Mouse (Mus musculus) forebrain, embryonic 10.5 days (tissue): ENCODE measurements around the gene Thsd7b. TPM values are rescaled to one million over a fixed set of nuclear protein-coding genes. Genes with fewer than 3 reads are reported as not detected.
"Not testable (repeated sequence)": the region's sequence is repeated elsewhere in the genome, so short reads cannot be mapped to it uniquely, and the experiment has no call there.

Source experiments
- DNase-seq: peaks from one replicate; pipeline ENCODE4 v3.0.0-alpha.2; 2017; ENCODE audit warnings: low spot score; ENCODE audit errors: extremely low spot score
- H3K27ac ChIP-seq: fragments of 300-500 bp; sonication (generic); 2 replicates; pipeline ENCODE4 v1.5.1; 2016; ENCODE audit warnings: mild to moderate bottlenecking
- H3K27me3 ChIP-seq: fragments of 300-500 bp; sonication (generic); 2 replicates; pipeline ENCODE4 v1.6.1; 2016; ENCODE audit warnings: mild to moderate bottlenecking; ENCODE audit not compliant: poor library complexity, severe bottlenecking
- H3K36me3 ChIP-seq: fragments of 300-500 bp; sonication (generic); replicated peaks from 2 replicates; pipeline ENCODE4 v1.6.1; 2016; ENCODE audit warnings: mild to moderate bottlenecking, moderate library complexity
- H3K4me1 ChIP-seq: fragments of 300-500 bp; sonication (generic); 2 replicates; pipeline ENCODE4 v1.6.1; 2016
- H3K4me3 ChIP-seq: fragments of 300-500 bp; sonication (generic); 2 replicates; pipeline ENCODE4 v1.5.1; 2016; ENCODE audit warnings: mild to moderate bottlenecking, moderate library complexity
- H3K9me3 ChIP-seq: fragments of 300-500 bp; sonication (generic); 2 replicates; pipeline ENCODE4 v1.6.1; 2016; ENCODE audit warnings: mild to moderate bottlenecking, moderate library complexity
- WGBS: fragments of 180-500 bp; shearing (Covaris S2); methylation state at CpG from one replicate; pipeline ENCODE4 v1.1.7; 2016; 5-methylcytosine and 5-hydroxymethylcytosine counted together
- polyA plus RNA-seq: library from polyadenylated mRNA; unstranded; fragments of >200 nt; fragmentation: Nextera tagmentation; extraction: Ambion mirVana; gene quantifications from 2 replicates; pipeline ENCODE4 v1.2.1, GENCODE M21; 2016

Thsd7b gene
- polyA plus RNA-seq, 1 experiment from 2014 or later = 1.5 TPM

DNA sequence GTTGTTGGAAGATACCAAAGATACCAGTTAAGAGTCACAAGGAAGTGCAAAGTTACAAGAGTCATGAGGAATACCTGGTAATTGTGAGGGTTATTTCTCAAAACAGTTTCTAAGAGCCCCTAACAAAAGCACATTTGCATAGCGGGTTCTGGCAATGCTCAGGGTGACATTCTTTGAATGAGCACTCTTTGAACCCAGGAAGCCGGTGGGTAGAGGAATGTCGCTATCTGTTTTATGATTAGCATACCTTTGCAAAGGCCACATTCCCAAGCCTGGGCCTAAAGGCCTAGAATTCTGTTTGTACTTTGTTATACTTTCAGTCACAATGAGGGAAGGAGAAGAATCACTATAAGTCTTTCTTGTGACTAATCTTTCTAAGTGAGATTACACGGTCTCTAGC is 973.8 kb downstream of the Thsd7b start:
- not testable (repeated sequence) for H3K4me3 ChIP-seq, H3K4me1 ChIP-seq, H3K27ac ChIP-seq, H3K36me3 ChIP-seq, H3K27me3 ChIP-seq, H3K9me3 ChIP-seq, DNase-seq
- WGBS = 94% methylated on average over 4 of the region's 4 CpGs

DNA sequence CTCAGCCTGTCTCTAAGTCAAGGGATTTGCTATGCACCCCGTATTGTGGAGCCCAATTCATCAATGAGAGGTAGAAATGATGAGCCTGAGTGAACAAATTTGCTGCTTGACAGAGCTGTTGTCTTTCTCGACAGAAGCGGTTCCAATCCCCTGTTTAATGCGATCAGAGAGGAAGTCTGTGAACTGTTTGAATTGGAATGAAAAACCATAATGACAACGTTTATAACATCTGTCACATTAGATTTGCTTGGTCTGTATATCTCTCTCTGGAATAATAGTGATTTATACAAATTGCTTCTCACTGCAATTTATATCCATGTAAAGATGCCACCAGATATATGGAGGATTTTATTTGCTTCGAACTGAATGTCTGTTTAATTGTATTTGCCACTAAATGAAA is 988.9 kb downstream of the Thsd7b start:
- no peak for DNase-seq
- Histone ChIP-seq H3K4me1 (peaks cover 8% of the 10 kb centered on the region; the same call in 1 of the 2 replicates), H3K4me3 (no peak overlapping the region), H3K27me3 (no peaks in the 10 kb centered on the region), H3K9me3 (no peaks in the 10 kb centered on the region), H3K27ac (no peak overlapping the region), H3K36me3 (no peaks in the 10 kb centered on the region)
- WGBS = 57% methylated on average over 6 of the region's 6 CpGs
